Comparison of ENCODE assay signal across 17 mouse cellular contexts in genomic region chr6:51212216-51212615, GRCm38 (mm10).
"Had no signal": no experiment of that assay in that cellular context is flagged by ENCODE, and none has a peak within 500 bp of the region (broad histone marks: within the 10 kb centered on the region; RNA-seq: fewer than 3 reads in every experiment).

No protein-coding gene starts in this region.

- H3K4me2 ChIP-seq: limb, embryonic 15.5 days; liver, embryonic 11.5 days; midbrain, embryonic 13.5 days; stomach, embryonic 15.5 days had no signal

- H3K27ac ChIP-seq: kidney, postnatal 0 days; layer of hippocampus, adult 2 months; limb, embryonic 15.5 days; liver, embryonic 14.5 days; macrophage; midbrain, embryonic 13.5 days; stomach, embryonic 15.5 days had no signal

- H3K36me3 ChIP-seq: limb, embryonic 15.5 days; midbrain, embryonic 13.5 days; stomach, embryonic 15.5 days had no signal

- DNase-seq: kidney, adult 2 months; kidney, postnatal 25 days; layer of hippocampus, adult 9-11 months; liver, postnatal 0 days; right cerebral cortex, postnatal 14 days; spleen, adult 18-20 months; thymus, adult 2 months; thymus, postnatal 14 days had no signal

- H3K27me3 ChIP-seq: midbrain, embryonic 13.5 days had no signal

- H3K9ac ChIP-seq: limb, embryonic 15.5 days; liver, embryonic 14.5 days; liver, postnatal 0 days; lung, embryonic 14.5 days; midbrain, embryonic 13.5 days; stomach, embryonic 15.5 days had no signal

- H3K9me3 ChIP-seq: limb, embryonic 15.5 days; midbrain, embryonic 13.5 days; stomach, embryonic 15.5 days had no signal

- H3K4me3 ChIP-seq: layer of hippocampus, adult 2 months; limb, embryonic 15.5 days; midbrain, embryonic 13.5 days; stomach, embryonic 15.5 days had no signal

- ATAC-seq: liver, postnatal 0 days; midbrain, embryonic 13.5 days had no signal
